Mouse (Mus musculus) neutrophil, adult 65 days (primary cell): ENCODE results near the gene Mpped2. TPM values are rescaled to one million over a fixed set of nuclear protein-coding genes. Genes with fewer than 3 reads are reported as not detected.

Experiments used
- total RNA-seq: library from RNA; stranded (reverse); gene quantifications from 2 replicates; pipeline ENCODE4 v1.2.4, GENCODE M21; 2023

The Mpped2 gene
- total RNA-seq, result not detected in 2 replicates

GRCm38 (mm10) chr2:106692783-106693701 is at the start of gene Mpped2:
Mpped2 (plus strand) TSS chr2:106693269.

